Mouse (Mus musculus) 3134 (cell line): ENCODE data around the gene Myod1.

Source experiments
- DNase-seq: peaks from one replicate; pipeline ENCODE4 v3.0.0-alpha.2; 2011; ENCODE audit warnings: low spot score; ENCODE audit not compliant: insufficient read length; ENCODE audit errors: extremely low read depth

Gene Myod1

DNA sequence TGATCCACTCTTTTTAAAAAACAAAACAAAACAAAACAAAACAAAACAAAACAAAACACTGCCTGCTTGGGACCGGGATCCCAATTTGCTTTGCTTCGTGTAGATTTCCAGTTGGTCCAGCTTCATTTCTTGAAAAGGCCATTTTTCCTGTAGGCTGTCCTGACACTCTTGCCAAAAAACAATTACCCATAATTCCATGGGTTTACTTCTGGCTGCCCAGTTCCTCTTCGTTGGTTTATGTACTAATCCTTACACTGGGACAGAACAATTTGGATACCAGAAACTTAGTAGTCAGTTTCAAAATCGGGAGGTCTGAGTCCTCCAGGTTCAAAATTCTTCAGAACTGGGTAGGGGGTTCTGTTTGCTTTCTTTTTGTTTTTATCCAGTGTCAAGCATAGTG is 14.0 kb downstream of the Myod1 start:
- DNase-seq, result no peak

DNA sequence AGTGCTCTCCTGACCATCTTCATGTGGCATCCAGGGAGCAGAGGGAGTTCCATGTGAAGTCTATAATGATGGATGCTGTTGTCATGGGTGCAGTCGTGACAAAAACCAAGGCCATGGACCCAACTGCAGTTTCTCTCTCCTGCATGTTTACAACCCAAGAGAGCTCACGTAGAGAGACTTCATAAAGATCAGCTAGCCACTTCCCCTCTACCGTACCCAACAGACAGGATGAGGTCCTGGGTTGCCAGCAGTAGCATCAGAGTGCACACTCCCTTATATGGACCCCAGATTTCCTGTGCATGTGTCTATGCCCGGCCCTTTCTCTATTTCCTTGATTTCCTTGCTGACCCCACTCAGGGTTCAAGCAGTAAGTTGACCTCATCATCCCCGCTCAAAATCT is 15.4 kb downstream of the Myod1 start:
- DNase-seq, result no peak

GRCm38 (mm10) chr7:46393116-46393515 is 16.8 kb downstream of the Myod1 start:
- no peak for DNase-seq

GRCm38 (mm10) chr7:46393718-46394511 is 17.6 kb downstream of the Myod1 start:
- DNase-seq, result no peak

- no peak for DNase-seq
Measured at GRCm38 (mm10) chr7:46394933-46395332, 18.7 kb downstream of the Myod1 start.

GRCm38 (mm10) chr7:46395571-46395970 is 19.3 kb downstream of the Myod1 start:
- no peak for DNase-seq

DNA sequence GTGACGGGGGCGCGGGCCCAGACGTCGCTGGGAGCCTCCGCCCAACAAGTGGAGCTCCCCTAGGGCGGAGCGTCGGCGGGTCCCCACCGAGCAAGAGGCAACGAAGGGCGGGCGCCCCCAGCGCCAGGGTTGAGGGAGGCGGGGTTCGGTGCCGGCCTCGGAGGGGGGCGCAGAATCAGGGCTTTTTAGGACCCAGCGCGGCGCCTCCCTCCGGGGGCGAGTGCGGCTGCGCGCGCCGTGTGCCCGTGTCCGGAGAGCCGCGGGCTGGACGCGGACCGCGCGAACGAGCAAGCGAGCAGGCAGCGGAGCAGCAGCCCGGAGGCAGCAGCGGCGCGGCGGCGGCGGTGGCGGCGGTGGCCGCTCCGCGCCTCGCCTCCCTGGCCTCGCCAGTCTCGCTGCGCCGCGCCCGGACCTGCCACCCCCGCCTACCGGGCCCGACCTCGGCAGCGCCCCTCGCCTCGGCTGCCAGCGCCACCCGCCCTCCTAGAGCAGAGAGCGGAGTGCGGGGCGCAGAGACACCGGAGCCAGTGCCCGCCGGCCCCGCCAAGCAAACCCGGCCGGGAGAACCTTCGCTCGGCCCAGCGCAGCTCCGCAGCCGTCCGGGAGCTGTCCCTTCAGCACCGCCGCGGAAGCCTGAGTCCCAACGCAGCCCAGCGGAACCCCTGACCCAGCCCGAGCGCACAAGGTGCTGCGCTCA is 20.1 kb downstream of the Myod1 start, which contains the start of gene Kcnc1:
Gene Kcnc1, plus strand, starts transcription at position 267 of the 697 bp plus-strand sequence.
- DNase-seq, result no peak

DNA sequence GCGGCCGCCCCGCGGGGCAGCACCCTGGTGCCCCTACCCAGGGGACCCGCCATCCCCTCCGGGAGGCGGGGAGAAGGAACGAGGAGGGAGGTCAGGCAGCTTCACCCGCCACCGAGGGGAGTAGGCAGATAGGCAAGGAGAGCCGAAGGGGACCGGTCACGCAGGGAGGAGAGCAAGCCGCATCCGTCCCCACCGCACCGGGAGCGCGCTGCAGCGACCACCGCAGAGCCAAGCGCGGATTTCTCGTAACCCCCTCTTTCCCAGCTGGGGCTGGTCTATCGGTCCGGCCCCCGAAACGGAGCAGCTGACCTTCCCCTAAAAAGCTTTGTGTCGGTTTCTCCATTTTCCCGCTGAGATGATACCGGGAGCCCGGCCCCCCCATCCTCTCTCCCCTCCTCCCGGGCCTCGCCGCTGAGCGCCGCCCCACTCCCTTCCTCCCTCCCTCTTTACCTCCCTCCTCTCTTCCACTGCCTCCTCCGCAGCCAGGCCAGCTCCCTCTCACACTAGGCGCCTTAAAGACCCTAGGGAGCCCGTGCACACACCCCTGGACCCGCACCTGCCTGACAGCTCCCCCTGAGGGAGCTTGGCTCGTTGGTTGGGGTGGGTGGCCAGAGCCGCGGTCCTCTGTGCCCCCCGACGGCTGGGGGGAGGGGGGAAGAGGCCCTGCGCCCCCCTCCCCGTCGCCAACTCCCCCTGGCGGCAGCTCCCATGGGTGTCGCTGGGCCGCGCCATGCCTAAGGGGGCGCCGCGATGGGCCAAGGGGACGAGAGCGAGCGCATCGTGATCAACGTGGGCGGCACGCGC is 20.9 kb downstream of the Myod1 start:
- DNase-seq, result no peak

DNA sequence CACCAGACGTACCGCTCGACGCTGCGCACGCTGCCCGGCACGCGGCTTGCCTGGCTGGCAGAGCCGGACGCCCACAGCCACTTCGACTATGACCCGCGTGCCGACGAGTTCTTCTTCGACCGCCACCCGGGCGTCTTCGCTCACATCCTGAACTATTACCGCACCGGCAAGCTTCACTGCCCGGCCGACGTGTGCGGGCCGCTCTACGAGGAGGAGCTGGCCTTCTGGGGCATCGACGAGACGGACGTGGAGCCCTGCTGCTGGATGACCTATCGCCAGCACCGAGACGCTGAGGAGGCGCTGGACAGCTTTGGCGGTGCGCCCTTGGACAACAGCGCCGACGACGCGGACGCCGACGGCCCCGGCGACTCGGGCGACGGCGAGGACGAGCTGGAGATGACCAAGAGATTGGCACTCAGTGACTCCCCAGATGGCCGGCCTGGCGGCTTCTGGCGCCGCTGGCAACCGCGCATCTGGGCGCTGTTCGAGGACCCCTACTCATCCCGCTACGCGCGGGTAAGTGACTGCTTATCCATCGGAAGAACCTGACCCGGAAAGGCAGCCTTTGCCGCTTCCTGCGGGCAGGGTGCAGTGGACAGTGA is 21.6 kb downstream of the Myod1 start:
- DNase-seq, result no peak

- no peak for DNase-seq
Measured at GRCm38 (mm10) chr7:46398612-46399011, 22.3 kb downstream of the Myod1 start.

- DNase-seq, result no peak
Measured at GRCm38 (mm10) chr7:46399676-46400075, 23.4 kb downstream of the Myod1 start.

GRCm38 (mm10) chr7:46400346-46400745 is 24.1 kb downstream of the Myod1 start:
- DNase-seq, result no peak

DNA sequence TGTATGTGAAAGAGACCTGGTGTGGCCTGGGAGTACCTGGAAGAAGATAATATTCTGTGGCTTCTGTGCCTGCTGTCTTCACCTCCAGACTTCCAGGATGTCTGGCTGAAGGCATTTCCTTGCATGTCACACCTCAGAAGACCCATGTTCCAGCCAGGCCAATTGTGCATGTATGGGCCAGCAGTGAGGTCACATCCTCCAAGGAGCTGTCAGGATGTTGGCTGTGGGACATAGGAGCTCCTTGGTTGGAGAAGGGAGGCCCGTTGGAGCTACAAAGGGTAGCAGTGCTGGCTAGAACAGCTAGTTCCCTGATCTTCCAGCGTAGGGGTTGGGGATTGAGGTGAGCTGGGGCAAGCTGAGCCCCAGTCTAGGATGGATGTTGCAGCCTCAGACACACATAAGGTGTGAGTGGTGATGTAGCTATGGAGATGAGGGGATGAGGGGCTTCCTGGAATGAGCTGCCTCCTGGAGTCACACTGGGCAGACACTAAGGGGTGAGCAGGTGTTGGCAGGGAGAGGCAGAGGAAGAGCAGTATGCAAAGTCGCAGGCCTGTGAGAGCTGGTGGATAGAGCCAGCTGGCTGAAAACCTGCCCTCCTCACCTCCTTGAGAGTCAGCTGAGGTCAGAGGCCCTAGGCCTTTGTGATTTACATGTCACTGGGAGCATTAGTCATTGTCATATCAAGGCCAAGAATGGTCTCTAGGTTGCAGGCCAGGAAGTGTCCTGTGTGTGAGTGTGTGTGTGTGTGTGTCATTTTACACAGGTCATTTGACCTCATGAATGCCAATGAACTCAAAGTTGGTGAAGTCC is 25.3 kb downstream of the Myod1 start:
- DNase-seq, result no peak

DNA sequence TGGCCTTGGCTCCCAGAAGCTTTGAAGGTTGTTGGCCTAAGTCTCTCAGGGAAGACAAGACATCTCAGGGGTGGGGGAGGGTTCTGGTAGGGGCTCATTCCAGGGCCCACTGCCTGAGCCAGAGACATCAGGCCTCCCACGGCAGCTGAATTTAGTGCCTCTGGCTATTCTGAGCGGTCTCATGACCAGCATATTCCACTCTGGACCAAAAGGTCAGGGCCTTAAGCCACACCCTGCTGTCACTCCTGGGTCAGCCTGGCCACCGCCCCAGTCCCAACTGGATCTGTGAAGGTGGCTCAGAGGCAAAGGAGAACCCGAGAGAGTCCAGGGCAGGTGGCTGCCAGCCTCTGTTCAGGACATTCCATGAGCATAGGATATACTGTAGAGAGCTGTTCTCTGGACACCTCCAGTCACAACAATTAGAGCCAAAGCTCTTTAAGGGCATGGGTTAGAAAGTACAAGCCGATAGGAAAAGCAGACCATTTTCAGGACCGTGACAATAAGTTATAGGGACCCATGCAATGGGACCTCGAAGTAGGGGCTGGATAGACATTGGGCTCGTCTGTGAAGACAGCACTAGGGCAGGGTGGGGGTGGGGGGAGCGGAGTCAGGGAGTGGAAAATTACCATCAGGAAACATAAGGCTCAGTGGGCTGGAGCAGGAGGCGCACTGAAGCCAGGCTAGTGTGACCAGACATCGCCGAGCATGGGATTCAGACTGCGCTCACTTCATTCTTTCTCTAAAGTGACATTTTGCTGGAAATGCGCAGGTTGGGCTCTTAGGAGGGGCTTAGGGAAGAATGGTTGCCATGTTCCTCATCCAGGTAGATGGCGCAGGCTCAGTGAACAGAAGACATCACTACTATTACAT is 27.6 kb downstream of the Myod1 start:
- DNase-seq, result no peak

DNA sequence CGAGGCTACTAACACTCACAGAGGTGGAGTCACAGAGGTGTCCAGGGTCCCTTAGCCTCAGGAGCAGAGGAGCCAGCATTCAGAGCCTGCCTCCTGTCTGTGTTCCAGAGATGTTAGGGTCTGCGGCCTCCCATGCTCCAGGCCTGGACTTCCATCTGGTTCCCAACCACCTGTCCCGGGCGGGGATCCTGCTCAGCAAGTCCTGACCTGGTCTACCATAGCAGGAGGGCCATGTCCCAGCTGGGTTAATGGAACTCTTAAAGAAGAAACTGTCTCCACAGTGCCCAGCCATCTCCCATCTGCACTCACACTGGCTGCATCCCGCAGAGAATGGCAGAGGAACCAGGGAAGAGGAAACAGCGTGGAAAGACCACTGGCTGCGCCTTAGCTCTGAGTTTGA is 28.5 kb downstream of the Myod1 start:
- DNase-seq, result no peak

- no peak for DNase-seq
Measured at GRCm38 (mm10) chr7:46408606-46409005, 32.3 kb downstream of the Myod1 start.

DNA sequence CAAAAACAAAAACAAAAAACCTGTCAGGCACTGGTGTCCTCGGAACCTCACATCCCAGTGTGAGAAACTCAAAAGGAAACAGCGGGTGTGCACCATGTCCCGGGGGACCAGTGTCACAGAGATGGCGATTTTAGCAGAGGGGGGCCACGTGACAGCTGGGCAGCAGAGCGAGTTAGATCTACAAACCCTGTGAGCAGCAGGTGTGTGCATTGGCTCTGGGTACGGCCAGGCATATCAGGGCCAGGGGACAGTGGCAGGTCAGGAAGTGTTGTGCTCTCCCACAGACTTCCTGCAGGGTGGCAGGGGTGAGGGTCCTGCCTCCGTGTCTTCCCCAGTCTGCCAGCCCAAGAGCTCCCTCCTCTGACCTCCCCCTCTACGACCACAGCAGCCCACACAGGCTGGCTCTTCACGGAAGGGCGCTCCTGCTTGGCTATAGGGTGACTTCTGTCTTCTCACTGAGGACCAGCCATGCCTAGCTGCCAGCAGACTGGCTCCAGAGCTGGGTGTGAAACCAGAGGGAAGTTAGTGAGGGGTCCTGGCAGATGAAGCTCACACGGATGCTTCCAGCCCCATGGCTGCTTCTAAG is 33.0 kb downstream of the Myod1 start:
- no peak for DNase-seq

DNA sequence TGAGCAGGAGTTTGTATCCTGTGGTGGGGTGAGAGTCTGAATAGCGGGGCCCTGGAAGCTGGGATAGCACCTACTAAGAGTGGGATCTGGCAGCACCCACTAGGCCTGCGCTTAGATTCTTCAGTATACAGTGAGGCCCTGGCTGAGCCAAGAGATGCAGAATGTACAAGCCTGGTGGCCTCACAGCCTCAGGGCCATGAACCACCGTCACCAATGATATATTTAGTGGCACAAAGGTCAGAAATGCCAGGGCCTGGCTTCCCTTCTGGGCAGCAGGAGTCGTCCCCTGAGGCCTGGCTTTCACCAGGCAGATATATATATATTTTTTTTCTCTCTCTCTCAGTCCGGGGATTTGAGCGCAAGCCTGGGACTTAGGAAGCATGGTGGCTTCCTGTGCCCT is 34.5 kb downstream of the Myod1 start:
- DNase-seq, result no peak

DNA sequence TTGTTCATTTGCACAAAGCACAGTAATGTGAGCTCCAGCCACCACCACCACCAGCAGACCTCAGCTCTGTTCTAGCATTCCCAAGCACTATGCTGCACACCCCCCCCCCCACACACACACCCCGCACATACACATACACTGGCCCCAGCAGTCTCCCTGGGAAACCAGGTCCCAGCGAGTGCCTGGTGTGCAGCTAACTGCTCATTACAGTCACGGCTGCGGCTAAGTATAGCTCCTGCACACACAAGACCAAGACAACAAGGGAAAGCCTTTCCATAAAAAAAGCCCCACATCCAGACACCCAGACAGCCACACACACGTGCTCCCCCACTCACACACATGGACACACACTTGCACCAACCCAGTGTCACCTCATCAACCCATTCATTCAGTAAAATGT is 36.5 kb downstream of the Myod1 start:
- DNase-seq, result no peak
